Mouse (Mus musculus) midbrain, embryonic 13.5 days (tissue): ENCODE measurements around the gene Tnp2. TPM values are rescaled to one million over a fixed set of nuclear protein-coding genes. Genes with fewer than 3 reads are reported as not detected.

Experiments
- ATAC-seq: fragments of 200-750 bp; cut with Nextera tagmentation; 2 replicates; pipeline ENCODE4 v1.8.0; 2017; ENCODE audit warnings: mild to moderate bottlenecking, moderate TSS enrichment, moderate library complexity
- H3K27ac ChIP-seq: fragments of 300-500 bp; sonication (generic); 2 replicates; pipeline ENCODE4 v1.5.1; 2015; ENCODE audit warnings: inconsistent platforms, mild to moderate bottlenecking, moderate library complexity
- H3K27me3 ChIP-seq: fragments of 300-500 bp; sonication (generic); 2 replicates; pipeline ENCODE4 v1.6.1; 2015; ENCODE audit warnings: mild to moderate bottlenecking, inconsistent platforms
- H3K36me3 ChIP-seq: fragments of 300-500 bp; sonication (generic); 2 replicates; pipeline ENCODE4 v1.6.1; 2015; ENCODE audit warnings: mild to moderate bottlenecking, inconsistent platforms
- H3K4me1 ChIP-seq: fragments of 300-500 bp; sonication (generic); replicated peaks from 2 replicates; pipeline ENCODE4 v1.6.1; 2015; ENCODE audit warnings: inconsistent platforms
- H3K4me2 ChIP-seq: fragments of 300-500 bp; sonication (generic); replicated peaks from 2 replicates; pipeline ENCODE4 v1.6.1; 2015; ENCODE audit warnings: moderate library complexity, mild to moderate bottlenecking, inconsistent platforms
- H3K4me3 ChIP-seq: fragments of 300-500 bp; sonication (generic); replicated peaks from 2 replicates; pipeline ENCODE4 v1.5.1; 2015; ENCODE audit warnings: mild to moderate bottlenecking, inconsistent platforms
- H3K9ac ChIP-seq: fragments of 300-500 bp; sonication (generic); replicated peaks from 2 replicates; pipeline ENCODE4 v1.6.1; 2015; ENCODE audit warnings: mild to moderate bottlenecking, inconsistent platforms
- H3K9me3 ChIP-seq: fragments of 300-500 bp; sonication (generic); 2 replicates; pipeline ENCODE4 v1.6.1; 2016; ENCODE audit warnings: mild to moderate bottlenecking, inconsistent platforms
- WGBS: fragments of 180-500 bp; shearing (Covaris S2); methylation state at CpG from one replicate; pipeline ENCODE4 v1.1.7; 2015; 5-methylcytosine and 5-hydroxymethylcytosine counted together
- polyA plus RNA-seq: library from polyadenylated mRNA; unstranded; fragments of >200 nt; fragmentation: Nextera tagmentation; extraction: Ambion mirVana; gene quantifications from 2 replicates; pipeline ENCODE4 v1.2.1, GENCODE M21; 2015

Gene Tnp2
- polyA plus RNA-seq, 1 experiment from 2014 or later: not detected

- Histone ChIP-seq H3K4me1 (no peaks in the 10 kb centered on the region), H3K36me3 (no peaks in the 10 kb centered on the region), H3K9me3 (no peaks in the 10 kb centered on the region), H3K4me3 (no peak overlapping the region), H3K27me3 (no peaks in the 10 kb centered on the region), H3K9ac (no peak overlapping the region), H3K4me2 (no peak overlapping the region), H3K27ac (no peak overlapping the region)
- WGBS: 78% methylated on average over 5 of the region's 5 CpGs
- ATAC-seq: no peak
Measured at GRCm38 (mm10) chr16:10762569-10763180, 25.8 kb downstream of the Tnp2 start.

GRCm38 (mm10) chr16:10761182-10761581 is 27.3 kb downstream of the Tnp2 start:
- Histone ChIP-seq H3K9me3 (no peaks in the 10 kb centered on the region), H3K9ac (no peak overlapping the region), H3K4me3 (no peak overlapping the region), H3K4me2 (no peak overlapping the region), H3K27ac (no peak overlapping the region), H3K4me1 (no peaks in the 10 kb centered on the region), H3K27me3 (no peaks in the 10 kb centered on the region), H3K36me3 (no peaks in the 10 kb centered on the region)
- 80% methylated on average over 8 of the region's 8 CpGs for WGBS
- no peak for ATAC-seq

GRCm38 (mm10) chr16:10756168-10756567 is 32.3 kb downstream of the Tnp2 start:
- no peak for ATAC-seq
- WGBS: 84% methylated on average over 5 of the region's 6 CpGs

GRCm38 (mm10) chr16:10754521-10755296 is 33.8 kb downstream of the Tnp2 start:
- Histone ChIP-seq H3K27ac (no peak overlapping the region), H3K36me3 (no peaks in the 10 kb centered on the region), H3K4me3 (no peak overlapping the region), H3K9me3 (no peaks in the 10 kb centered on the region), H3K27me3 (no peaks in the 10 kb centered on the region), H3K9ac (no peak overlapping the region), H3K4me2 (no peak overlapping the region), H3K4me1 (0 out of 2 replicates have a peak, but pooled peaks cover 2% of the 10 kb centered on the region)
- 92% methylated on average over 3 of the region's 3 CpGs for WGBS
- 0 out of 2 replicates have a peak, but pooled peaks have one; percentile 21 for ATAC-seq

More at GRCm38 (mm10) chr16:10756168-10756567, 32.3 kb downstream of the Tnp2 start:
- H3K27me3 ChIP-seq: no peaks in the 10 kb centered on the region
- no peak overlapping the region for H3K4me3 ChIP-seq
- H3K4me2 ChIP-seq: no peak overlapping the region
- no peak overlapping the region for H3K27ac ChIP-seq
- no peaks in the 10 kb centered on the region for H3K36me3 ChIP-seq
- no peaks in the 10 kb centered on the region for H3K4me1 ChIP-seq
- H3K9me3 ChIP-seq: no peaks in the 10 kb centered on the region
- H3K9ac ChIP-seq: no peak overlapping the region

GRCm38 (mm10) chr16:10749824-10750223 is 38.6 kb downstream of the Tnp2 start:
- Histone ChIP-seq H3K4me3 (no peak overlapping the region), H3K27ac (no peak overlapping the region), H3K36me3 (no peaks in the 10 kb centered on the region), H3K4me2 (no peak overlapping the region), H3K4me1 (0 out of 2 replicates have a peak, but pooled peaks cover 3% of the 10 kb centered on the region), H3K9me3 (no peaks in the 10 kb centered on the region), H3K9ac (no peak overlapping the region), H3K27me3 (no peaks in the 10 kb centered on the region)
- ATAC-seq: no peak; the same call in 1 of the 2 replicates
- WGBS: 76% methylated on average over 7 of the region's 7 CpGs

GRCm38 (mm10) chr16:10749226-10749625 is 39.2 kb downstream of the Tnp2 start:
- no peak for ATAC-seq
- no peak overlapping the region for H3K4me2 ChIP-seq

GRCm38 (mm10) chr16:10741082-10741481 is 47.4 kb downstream of the Tnp2 start:
- Histone ChIP-seq H3K4me3 (no peak overlapping the region), H3K4me2 (no peak overlapping the region), H3K9me3 (no peaks in the 10 kb centered on the region), H3K36me3 (no peaks in the 10 kb centered on the region), H3K27me3 (no peaks in the 10 kb centered on the region), H3K4me1 (peaks cover 3% of the 10 kb centered on the region; the same call in 1 of the 2 replicates), H3K27ac (no peak overlapping the region), H3K9ac (no peak overlapping the region)
- ATAC-seq: no peak
- WGBS: 93% methylated on average over 2 of the region's 2 CpGs

More at GRCm38 (mm10) chr16:10749226-10749625, 39.2 kb downstream of the Tnp2 start:
- H3K4me3 ChIP-seq: no peak overlapping the region
- no peaks in the 10 kb centered on the region for H3K27me3 ChIP-seq
- H3K9ac ChIP-seq: no peak overlapping the region
- WGBS: 80% methylated on average over 7 of the region's 7 CpGs
- no peaks in the 10 kb centered on the region for H3K36me3 ChIP-seq
- no peak overlapping the region for H3K27ac ChIP-seq
- no peaks in the 10 kb centered on the region for H3K9me3 ChIP-seq
- H3K4me1 ChIP-seq: 0 out of 2 replicates have a peak, but pooled peaks cover 3% of the 10 kb centered on the region

GRCm38 (mm10) chr16:10739854-10740398 is 48.5 kb downstream of the Tnp2 start:
- Histone ChIP-seq H3K36me3 (no peaks in the 10 kb centered on the region), H3K4me1 (peaks cover 3% of the 10 kb centered on the region; the same call in 1 of the 2 replicates), H3K27ac (no peak overlapping the region), H3K4me2 (no peak overlapping the region), H3K27me3 (no peaks in the 10 kb centered on the region), H3K4me3 (no peak overlapping the region), H3K9me3 (no peaks in the 10 kb centered on the region), H3K9ac (no peak overlapping the region)
- ATAC-seq: no peak
- 76% methylated on average over 9 of the region's 9 CpGs for WGBS

- Histone ChIP-seq H3K36me3 (no peaks in the 10 kb centered on the region), H3K27me3 (no peaks in the 10 kb centered on the region), H3K9ac (no peak overlapping the region), H3K27ac (no peak overlapping the region), H3K4me3 (no peak overlapping the region), H3K4me1 (peaks cover 3% of the 10 kb centered on the region; the same call in 1 of the 2 replicates), H3K4me2 (no peak overlapping the region), H3K9me3 (no peaks in the 10 kb centered on the region)
- 96% methylated on average over 3 of the region's 3 CpGs for WGBS
- ATAC-seq: no peak
Measured at GRCm38 (mm10) chr16:10738866-10739265, 49.6 kb downstream of the Tnp2 start.

Other genes with a start within 250 kb of the Tnp2 start
- gene Dexi, start 245.6 kb downstream of the Tnp2 start, polyA plus RNA-seq: 14.8 and 18.2 TPM in 2 replicates
- gene Clec16a, start 243.3 kb downstream of the Tnp2 start, polyA plus RNA-seq: 65.7 and 70.2 TPM in 2 replicates
- 1.3 and 2.3 TPM in 2 replicates for gene Socs1, start 3.1 kb downstream of the Tnp2 start, polyA plus RNA-seq
- not detected in 2 replicates for gene Prm3, start 2.3 kb upstream of the Tnp2 start, polyA plus RNA-seq
- not detected in 2 replicates for gene Prm2, start 7.5 kb upstream of the Tnp2 start, polyA plus RNA-seq
- gene Prm1, start 17.2 kb upstream of the Tnp2 start, polyA plus RNA-seq: not detected in 2 replicates
- not detected in 2 replicates for gene Gm11172, start 24.3 kb upstream of the Tnp2 start, polyA plus RNA-seq
- 0.68 and 1.0 TPM in 2 replicates for gene Rmi2, start 46.4 kb upstream of the Tnp2 start, polyA plus RNA-seq